Mouse (Mus musculus): ENCODE measurements around the gene Efcab9.

DNA sequence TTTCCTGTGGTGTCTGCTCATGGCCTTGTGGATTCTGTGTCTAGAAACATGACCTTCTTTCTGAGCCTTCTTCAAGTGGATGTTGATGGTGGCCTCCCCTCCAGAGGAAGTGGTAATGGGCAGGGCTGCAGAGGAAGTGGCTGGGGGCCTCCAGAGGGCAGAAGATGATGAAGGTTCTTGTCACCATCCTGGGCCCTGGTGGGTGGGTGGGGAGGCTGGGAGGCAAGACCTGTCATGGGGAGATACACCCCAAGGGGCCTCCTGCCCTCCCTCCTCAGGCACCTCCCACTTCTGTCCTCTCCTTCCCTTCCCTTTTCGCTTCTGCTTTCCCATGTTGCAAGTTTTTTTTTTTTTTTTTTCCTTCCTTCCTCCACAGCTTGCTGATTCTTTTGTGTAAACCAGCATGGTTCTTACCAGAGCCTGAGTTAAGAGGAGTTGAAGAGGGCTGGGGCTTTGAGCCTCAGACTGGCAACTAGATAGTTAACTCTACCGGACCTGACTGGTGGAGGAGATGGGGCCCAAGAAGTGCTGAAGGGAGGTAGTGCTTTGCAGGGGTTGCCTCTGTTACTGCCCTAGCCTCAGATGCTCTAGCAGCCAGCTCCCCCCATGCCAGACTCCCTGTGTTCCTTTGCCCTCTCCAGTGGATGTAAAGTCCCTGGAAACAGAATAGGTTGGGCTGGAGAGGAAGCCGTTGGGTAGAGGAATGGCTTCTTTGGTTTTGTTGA, 11.0 kb upstream of the Efcab9 start:
- TF ChIP-seq CTCF (IDR thresholded peaks at IDR 0.05; ENCODE audit: low read depth, low read length) (no peak), POLR2A (IDR thresholded peaks at IDR 0.05; ENCODE audit: borderline replicate concordance, low read depth, low read length) (no peak)
